In genomic region chr5:24423129-24424003, GRCm38 (mm10) we compare ENCODE assay signal across 8 mouse cellular contexts. TPM values are rescaled to one million over a fixed set of nuclear protein-coding genes. Genes with fewer than 3 reads are reported as not detected.
DNase-seq lines count a peak whose midpoint lies in the region; ATAC-seq and TF ChIP-seq lines count a peak whose summit lies in the region.

Gene Cdk5 (minus strand): TSS chr5:24423530.
Gene Slc4a2 (plus strand): TSS chr5:24423837.

- WGBS in cerebellum, adult 2 months: under 1% methylated on average over 46 of the region's 46 CpGs
- WGBS in forebrain, postnatal 0 days: 1% methylated on average over 46 of the region's 46 CpGs
- WGBS in lung, embryonic 15.5 days: under 1% methylated on average over 46 of the region's 46 CpGs

- TF ChIP-seq EP300 in MEL (IDR thresholded peaks at IDR 0.05; ENCODE audit: low read depth in 1 of 2, low read length in 2 of 2): 0 out of 4 replicates have a peak, but pooled peaks of 1 of the 2 experiments have one; percentile 10

- no peaks in the 10 kb centered on the region for H3K9me3 ChIP-seq in MEL (replicated peaks; ENCODE audit: insufficient read depth, low read length)
- H3K9me3 ChIP-seq in forebrain, postnatal 0 days (ENCODE audit: low read length): no peaks in the 10 kb centered on the region
- H3K9me3 ChIP-seq in lung, embryonic 15.5 days: no peaks in the 10 kb centered on the region

- ATAC-seq in forebrain, postnatal 0 days: peak; percentile 98
- peak; percentile 89 for ATAC-seq in lung, embryonic 15.5 days (ENCODE audit: borderline replicate concordance, extremely low read depth, low FRiP score, low TSS enrichment)

- peaks cover 0 to 17% of the 10 kb centered on the region in 2 experiments; a peak in 2 of 4 replicates for H3K36me3 ChIP-seq in MEL (ENCODE audit: control insufficient read depth in 1 of 2, insufficient read depth in 2 of 2, low read length in 2 of 2)
- H3K36me3 ChIP-seq in forebrain, postnatal 0 days (ENCODE audit: insufficient read depth): peaks cover 33% of the 10 kb centered on the region
- H3K36me3 ChIP-seq in lung, embryonic 15.5 days: peaks cover 13% of the 10 kb centered on the region

- TF ChIP-seq RAD21 in MEL (IDR thresholded peaks at IDR 0.05; ENCODE audit: low read depth, low read length): no peak

- H3K79me2 ChIP-seq in MEL (ENCODE audit: control insufficient read depth, insufficient read depth, low read length, poor library complexity): peaks cover 14% of the 10 kb centered on the region

- H3K4me1 ChIP-seq in MEL (ENCODE audit: control insufficient read depth in 1 of 2, insufficient read depth in 2 of 2, low read length in 2 of 2): peaks cover 6 to 22% of the 10 kb centered on the region in 2 experiments
- H3K4me1 ChIP-seq in cerebellum, adult 2 months (ENCODE audit: control insufficient read depth, insufficient read depth, low read length): no peaks in the 10 kb centered on the region; the same call in 1 of the 2 replicates
- peaks cover 14% of the 10 kb centered on the region; the same call in 1 of the 2 replicates for H3K4me1 ChIP-seq in forebrain, postnatal 0 days (ENCODE audit: insufficient read depth)
- peaks cover 47% of the 10 kb centered on the region for H3K4me1 ChIP-seq in lung, embryonic 15.5 days

- H3K4me3 ChIP-seq in MEL (ENCODE audit: control insufficient read depth in 1 of 2, insufficient read depth in 1 of 2, low read depth in 2 of 2, low read length in 2 of 2): peak within 1 kb of the TSS; percentile 70 to 73
- peak within 1 kb of the TSS; percentile 95 for H3K4me3 ChIP-seq in cerebellum, adult 2 months (replicated peaks; ENCODE audit: insufficient read depth, low read depth, low read length)
- peak within 1 kb of the TSS; percentile 63 for H3K4me3 ChIP-seq in forebrain, postnatal 0 days (ENCODE audit: low read depth, low read length)
- peak within 1 kb of the TSS; percentile 77 for H3K4me3 ChIP-seq in lung, embryonic 15.5 days

- peak within 1 kb of the TSS; percentile 78 for H3K9ac ChIP-seq in MEL (ENCODE audit: control insufficient read depth, low read depth, low read length, poor library complexity, severe bottlenecking)
- H3K9ac ChIP-seq in forebrain, postnatal 0 days: peak within 1 kb of the TSS; percentile 76
- H3K9ac ChIP-seq in lung, embryonic 15.5 days: peak within 1 kb of the TSS; percentile 75

- peak within 1 kb of the TSS; percentile 60 for H3K27ac ChIP-seq in MEL (ENCODE audit: control insufficient read depth, low read depth, low read length)
- peak within 1 kb of the TSS; percentile 90 for H3K27ac ChIP-seq in cerebellum, adult 2 months (ENCODE audit: insufficient read depth, low read length)
- H3K27ac ChIP-seq in forebrain, postnatal 0 days (ENCODE audit: low read depth, low read length): peak within 1 kb of the TSS; percentile 86
- peak within 1 kb of the TSS; percentile 94 for H3K27ac ChIP-seq in lung, embryonic 15.5 days

- no peak for TF ChIP-seq CTCF in MEL (IDR thresholded peaks at IDR 0.05 in 2 of 3, conservative IDR thresholded peaks at IDR 0.05 in 1 of 3; ENCODE audit: control insufficient read depth in 1 of 3, insufficient read depth in 1 of 3, low read depth in 2 of 3, low read length in 3 of 3, poor library complexity in 1 of 3, severe bottlenecking in 1 of 3)
- TF ChIP-seq CTCF in cerebellum, adult 2 months (IDR thresholded peaks at IDR 0.05; ENCODE audit: borderline replicate concordance, insufficient read depth, low read depth, low read length): no peak
- TF ChIP-seq CTCF in forebrain, postnatal 0 days (IDR thresholded peaks at IDR 0.05; ENCODE audit: low read depth): no peak; the same call in 1 of the 2 replicates

- H3K27me3 ChIP-seq in MEL (ENCODE audit: control insufficient read depth in 1 of 2, insufficient read depth in 2 of 2, low read length in 2 of 2): no peaks in the 10 kb centered on the region
- no peaks in the 10 kb centered on the region for H3K27me3 ChIP-seq in cerebellum, adult 2 months (ENCODE audit: control insufficient read depth, insufficient read depth, low read length)
- H3K27me3 ChIP-seq in forebrain, postnatal 0 days (ENCODE audit: insufficient read depth, low read length): peaks cover 5% of the 10 kb centered on the region; the same call in 1 of the 2 replicates
- H3K27me3 ChIP-seq in lung, embryonic 15.5 days: no peaks in the 10 kb centered on the region

- peak within 1 kb of the TSS; percentile 90 for H3K4me2 ChIP-seq in forebrain, postnatal 0 days (ENCODE audit: low read depth)
- peak within 1 kb of the TSS; percentile 91 for H3K4me2 ChIP-seq in lung, embryonic 15.5 days

- TF ChIP-seq POLR2A in MEL (IDR thresholded peaks at IDR 0.05; ENCODE audit: control insufficient read depth in 1 of 2, insufficient read depth in 1 of 2, low read depth in 1 of 2, low read length in 2 of 2, poor library complexity in 1 of 2): peak; percentile 57 to 91
- TF ChIP-seq POLR2A in cerebellum, adult 2 months (IDR thresholded peaks at IDR 0.05; ENCODE audit: borderline replicate concordance, insufficient read depth, low read length): peak; percentile 51; the same call in 1 of the 2 replicates

- peak; percentile 100 for DNase-seq in MEL (ENCODE audit: low read depth, low spot score)
- DNase-seq in cerebellum, adult 2 months: peak; percentile 98 to 100
- DNase-seq in forebrain, postnatal 0 days: peak; percentile 100
- DNase-seq in heart, postnatal 4 days: peak; percentile 98
- DNase-seq in layer of hippocampus, adult 8-10 months (ENCODE audit: low spot score in 2 of 2): peak; percentile 99 to 100
- peak; percentile 99 for DNase-seq in ovary, adult 18-20 months (ENCODE audit: low spot score)
- DNase-seq in thymus, postnatal 0 days (ENCODE audit: low spot score): peak; percentile 99

TF ChIP-seq in MEL, 35 proteins besides CTCF, POLR2A, EP300 and RAD21 (continues in another document):
- TF ChIP-seq TBP (IDR thresholded peaks at IDR 0.05; ENCODE audit: low read depth, low read length) (peak; percentile 84), GABPA (IDR thresholded peaks at IDR 0.05; ENCODE audit: low read depth, low read length) (peak; percentile 47; the same call in 1 of the 2 replicates), MYB (IDR thresholded peaks at IDR 0.05; ENCODE audit: low read depth, low read length) (no peak), MAX (IDR thresholded peaks at IDR 0.05; ENCODE audit: low read length) (peak; percentile 72; the same call in 1 of the 2 replicates), MYC (IDR thresholded peaks at IDR 0.05; ENCODE audit: low read depth, low read length) (peak; percentile 95), ZC3H11A (IDR thresholded peaks at IDR 0.05; ENCODE audit: low read depth, low read length) (no peak), MAZ (IDR thresholded peaks at IDR 0.05; ENCODE audit: low read depth, low read length) (peak; percentile 85), SMC3 (IDR thresholded peaks at IDR 0.05; ENCODE audit: low read depth, low read length) (0 out of 2 replicates have a peak, but pooled peaks have one; percentile 5), TAL1 (IDR thresholded peaks at IDR 0.05; ENCODE audit: low read length) (peak; percentile 29; the same call in 1 of the 2 replicates), GATA1 (IDR thresholded peaks at IDR 0.05; ENCODE audit: low read depth, low read length) (peak; percentile 41; the same call in 1 of the 2 replicates), E2F4 (IDR thresholded peaks at IDR 0.05; ENCODE audit: borderline replicate concordance, low read depth, low read length) (peak; percentile 47; the same call in 1 of the 2 replicates), ZMIZ1 (IDR thresholded peaks at IDR 0.05; ENCODE audit: low read depth, low read length) (peak; percentile 85), KAT2A (conservative IDR thresholded peaks at IDR 0.05; ENCODE audit: low read depth, low read length) (peak; percentile 99), ZKSCAN1 (IDR thresholded peaks at IDR 0.05; ENCODE audit: low read depth, low read length) (no peak), CHD1 (IDR thresholded peaks at IDR 0.05; ENCODE audit: low read depth, low read length) (no peak), JUND (IDR thresholded peaks at IDR 0.05; ENCODE audit: low read depth, low read length) (no peak), TCF12 (IDR thresholded peaks at IDR 0.05; ENCODE audit: low read depth, low read length) (peak; percentile 82), ELF1 (IDR thresholded peaks at IDR 0.05; ENCODE audit: low read depth, low read length) (peak; percentile 87), NRF1 (IDR thresholded peaks at IDR 0.05; ENCODE audit: insufficient read depth, low read depth, low read length, poor library complexity, severe bottlenecking) (peak; percentile 63), RCOR1 (IDR thresholded peaks at IDR 0.05; ENCODE audit: low read depth, low read length) (0 out of 2 replicates have a peak, but pooled peaks have one; percentile 23), CHD2 (IDR thresholded peaks at IDR 0.05; ENCODE audit: low read length) (peak; percentile 56), ETS1 (IDR thresholded peaks at IDR 0.05; ENCODE audit: low read depth, low read length) (no peak; the same call in none of the 2 replicates)

RNA-seq across cellular contexts. Expression of gene Cdk5, which starts in this region (rescaled TPM):
- total RNA-seq in MEL (2012; rRNA removed): 18.2 and 24.8 TPM in 2 replicates
- 10 to 100 TPM in 1 of 2 experiments, not detected in 1; 82.6 TPM for polyA plus RNA-seq in MEL (2012; ENCODE audit: insufficient read depth in 1 of 2, insufficient read length in 2 of 2, low read depth in 1 of 2, low replicate concordance in 2 of 2, missing spikeins in 1 of 2)
- 221 and 222 TPM in 2 replicates for polyA plus RNA-seq in cerebellum, adult 2 months (2012; rRNA removed)
- total RNA-seq in forebrain, postnatal 0 days (2014; rRNA removed): 83.3 and 93.8 TPM in 2 replicates
- 156 and 165 TPM in 2 replicates for polyA plus RNA-seq in forebrain, postnatal 0 days (2015; fragmentation: Nextera tagmentation; extraction: Ambion mirVana)
- 10 to 100 TPM; 22.4 to 26.1 TPM for total RNA-seq in heart, postnatal 4 days (2021)
- total RNA-seq in layer of hippocampus, adult 8-10 months (2022): 100 to 1,000 TPM; 120 to 139 (median 128) TPM
- 38.6 and 43.4 TPM in 2 replicates for polyA plus RNA-seq in lung, embryonic 15.5 days (2015; fragmentation: Nextera tagmentation; extraction: Ambion mirVana)
- polyA plus RNA-seq in thymus, postnatal 0 days (2015; fragmentation: Nextera tagmentation; extraction: Ambion mirVana): 31.4 and 35.1 TPM in 2 replicates

RNA-seq across cellular contexts. Expression of gene Slc4a2, which starts in this region (rescaled TPM):
- total RNA-seq in MEL (2012; rRNA removed): 20.1 and 20.9 TPM in 2 replicates
- polyA plus RNA-seq in MEL (2012; ENCODE audit: insufficient read depth in 1 of 2, insufficient read length in 2 of 2, low read depth in 1 of 2, low replicate concordance in 2 of 2, missing spikeins in 1 of 2): 10 to 100 TPM in 1 of 2 experiments, not detected in 1; 56.3 TPM
- polyA plus RNA-seq in cerebellum, adult 2 months (2012; rRNA removed): 81.3 and 88.0 TPM in 2 replicates
- 21.4 and 31.9 TPM in 2 replicates for total RNA-seq in forebrain, postnatal 0 days (2014; rRNA removed)
- polyA plus RNA-seq in forebrain, postnatal 0 days (2015; fragmentation: Nextera tagmentation; extraction: Ambion mirVana): 9.7 and 13.9 TPM in 2 replicates
- total RNA-seq in heart, postnatal 4 days (2021): 10 to 100 TPM; 63.2 to 65.7 TPM
- 10 to 100 TPM; 28.8 to 38.8 (median 33.5) TPM for total RNA-seq in layer of hippocampus, adult 8-10 months (2022)
- 40.4 and 44.4 TPM in 2 replicates for polyA plus RNA-seq in lung, embryonic 15.5 days (2015; fragmentation: Nextera tagmentation; extraction: Ambion mirVana)
- 23.2 and 26.6 TPM in 2 replicates for polyA plus RNA-seq in thymus, postnatal 0 days (2015; fragmentation: Nextera tagmentation; extraction: Ambion mirVana)

Comparison
In these comparisons a context has a peak if more than half of its experiments do, and no peak if none do; other contexts are left out.
1. Peak in every context shown above with its lines: DNase-seq, ATAC-seq, H3K4me3 ChIP-seq and H3K27ac ChIP-seq.